ENCODE assay signal across 11 mouse cellular contexts in the genomic region with DNA sequence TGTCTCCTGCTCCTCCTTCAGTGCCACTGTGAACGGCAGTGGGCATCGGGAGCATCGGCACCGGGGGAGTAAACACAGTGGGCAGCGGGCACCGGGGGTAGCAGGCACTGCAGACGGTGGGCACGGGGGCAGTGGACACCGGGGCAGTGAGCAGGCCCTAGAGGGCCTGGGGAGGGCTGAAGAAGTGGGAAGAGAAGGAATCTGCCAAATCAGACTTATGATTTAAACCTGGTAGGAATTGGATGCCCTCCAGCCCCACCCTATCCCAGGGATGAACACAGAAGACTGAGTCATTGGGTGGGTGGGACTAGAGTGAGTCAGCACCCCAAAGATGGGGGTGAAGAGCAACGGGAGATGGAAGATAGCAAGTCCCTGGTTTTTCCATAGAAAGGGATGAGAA. TPM values are rescaled to one million over a fixed set of nuclear protein-coding genes. Genes with fewer than 3 reads are reported as not detected.
DNase-seq lines count a peak whose midpoint lies in the region; ATAC-seq and TF ChIP-seq lines count a peak whose summit lies in the region.
"Had no signal": no experiment of that assay in that cellular context is flagged by ENCODE, and none has a peak within 500 bp of the region (broad histone marks: within the 10 kb centered on the region; RNA-seq: fewer than 3 reads in every experiment).

No protein-coding gene starts in this region.

- H3K27ac ChIP-seq in heart, embryonic 11.5 days (ENCODE audit: low read depth, low read length): no peak overlapping the region
- H3K27ac ChIP-seq in testis, adult 2 months (ENCODE audit: control insufficient read depth, insufficient read depth, low read depth, low read length): peak overlapping the region; percentile 20; the same call in 1 of the 2 replicates
- H3K27ac ChIP-seq in heart, embryonic 12.5 days (ENCODE audit: poor library complexity, severe bottlenecking): no peak overlapping the region
- H3K27ac ChIP-seq in midbrain, embryonic 10.5 days (replicated peaks): no peak overlapping the region

- no peak for TF ChIP-seq CTCF in testis, adult 2 months (IDR thresholded peaks at IDR 0.05; ENCODE audit: control insufficient read depth, insufficient read depth, insufficient replicate concordance, low read depth, low read length)

- WGBS in heart, embryonic 11.5 days (ENCODE audit: insufficient replicate concordance): 78% methylated on average over 10 of the region's 10 CpGs
- WGBS in heart, embryonic 12.5 days: 83% methylated on average over 10 of the region's 10 CpGs
- 92% methylated on average over 10 of the region's 10 CpGs for WGBS in midbrain, embryonic 10.5 days

- ATAC-seq in heart, embryonic 11.5 days (replicated peaks; ENCODE audit: insufficient number of reproducible peaks, low FRiP score, low TSS enrichment): no peak
- ATAC-seq in heart, embryonic 12.5 days (ENCODE audit: insufficient number of reproducible peaks, low FRiP score): no peak
- ATAC-seq: CD4-positive, CD25-positive, alpha-beta regulatory T cell, adult 4 months had no signal

- DNase-seq in heart, adult 18-20 months: peak; percentile 50 to 68
- DNase-seq in testis, postnatal 14 days (ENCODE audit: low spot score): no peak
- peak; percentile 60 for DNase-seq in testis, postnatal 10 days (ENCODE audit: low spot score)
- no peak for DNase-seq in midbrain, embryonic 10.5 days (ENCODE audit: low spot score)
- DNase-seq in spleen, postnatal 14 days (ENCODE audit: low spot score in 2 of 2): no peak

- no peaks in the 10 kb centered on the region for H3K36me3 ChIP-seq in heart, embryonic 11.5 days (ENCODE audit: control insufficient read depth, insufficient read depth, low read length)
- no peaks in the 10 kb centered on the region for H3K36me3 ChIP-seq in testis, adult 2 months (ENCODE audit: control insufficient read depth, insufficient read depth, low read length)
- no peaks in the 10 kb centered on the region for H3K36me3 ChIP-seq in heart, embryonic 12.5 days
- H3K36me3 ChIP-seq in midbrain, embryonic 10.5 days: no peaks in the 10 kb centered on the region

- no peak overlapping the region; the same call in 1 of the 2 replicates for H3K4me2 ChIP-seq in heart, embryonic 11.5 days
- 0 out of 2 replicates have a peak overlapping the region, but pooled peaks have one; percentile 0 for H3K4me2 ChIP-seq in heart, embryonic 12.5 days

- TF ChIP-seq POLR2A in testis, adult 2 months (IDR thresholded peaks at IDR 0.05; ENCODE audit: control insufficient read depth, low read depth, low read length): no peak

- H3K4me1 ChIP-seq in heart, embryonic 11.5 days (ENCODE audit: control insufficient read depth, insufficient read depth, low read length): peaks cover 21% of the 10 kb centered on the region
- H3K4me1 ChIP-seq in testis, adult 2 months (ENCODE audit: control insufficient read depth, insufficient read depth, low read length): peaks cover 10% of the 10 kb centered on the region
- H3K4me1 ChIP-seq in heart, embryonic 12.5 days (replicated peaks): peaks cover 30% of the 10 kb centered on the region
- peaks cover 21% of the 10 kb centered on the region for H3K4me1 ChIP-seq in midbrain, embryonic 10.5 days

- H3K9me3 ChIP-seq in heart, embryonic 11.5 days (replicated peaks; ENCODE audit: control insufficient read depth, low read length): no peaks in the 10 kb centered on the region
- H3K9me3 ChIP-seq in heart, embryonic 12.5 days (replicated peaks): no peaks in the 10 kb centered on the region
- H3K9me3 ChIP-seq in midbrain, embryonic 10.5 days (replicated peaks): no peaks in the 10 kb centered on the region

- H3K9ac ChIP-seq in heart, embryonic 11.5 days (ENCODE audit: low read depth, low read length): no peak overlapping the region
- no peak overlapping the region for H3K9ac ChIP-seq in heart, embryonic 12.5 days

- no peak overlapping the region for H3K4me3 ChIP-seq in heart, embryonic 11.5 days (ENCODE audit: low read depth, low read length)
- peak overlapping the region; percentile 49 for H3K4me3 ChIP-seq in testis, adult 2 months (ENCODE audit: control insufficient read depth, low read depth, low read length)
- H3K4me3 ChIP-seq in heart, embryonic 12.5 days: no peak overlapping the region
- no peak overlapping the region for H3K4me3 ChIP-seq in midbrain, embryonic 10.5 days

- peaks cover 26% of the 10 kb centered on the region for H3K27me3 ChIP-seq in heart, embryonic 11.5 days (ENCODE audit: control insufficient read depth, insufficient read depth, low read length)
- H3K27me3 ChIP-seq in testis, adult 2 months (ENCODE audit: control insufficient read depth, insufficient read depth, low read length): no peaks in the 10 kb centered on the region; the same call in none of the 2 replicates
- H3K27me3 ChIP-seq in heart, embryonic 12.5 days (replicated peaks): peaks cover 37% of the 10 kb centered on the region
- H3K27me3 ChIP-seq in midbrain, embryonic 10.5 days (ENCODE audit: low read depth, poor library complexity, severe bottlenecking): peaks cover 44% of the 10 kb centered on the region

RNA-seq across cellular contexts. Expression of gene Igfbp6, which starts 1.2 kb away (rescaled TPM):
- total RNA-seq in heart, adult 18-20 months (2021): 10 to 100 TPM; 23.3 to 39.7 TPM
- 0.70 and 1.1 TPM in 2 replicates for polyA plus RNA-seq in heart, embryonic 11.5 days (2014; fragmentation: Nextera tagmentation; extraction: Ambion mirVana)
- polyA plus RNA-seq in testis, adult 2 months (2012; rRNA removed): 25.5 and 27.3 TPM in 2 replicates
- 1.7 and 2.5 TPM in 2 replicates for polyA plus RNA-seq in heart, embryonic 12.5 days (2016; fragmentation: Nextera tagmentation; extraction: Ambion mirVana)
- polyA plus RNA-seq in midbrain, embryonic 10.5 days (2016; fragmentation: Nextera tagmentation; extraction: Ambion mirVana): 0.32 and 0.38 TPM in 2 replicates
- total RNA-seq: megakaryocyte-erythroid progenitor cell, adult 5-6 weeks had no signal

RNA-seq across cellular contexts. Expression of gene Soat2, which starts 5.0 kb away (rescaled TPM):
- total RNA-seq in heart, adult 18-20 months (2021): not detected
- polyA plus RNA-seq in heart, embryonic 11.5 days (2014; fragmentation: Nextera tagmentation; extraction: Ambion mirVana): 0.76 and 2.3 TPM in 2 replicates
- 0.12 and 0.14 TPM in 2 replicates for polyA plus RNA-seq in testis, adult 2 months (2012; rRNA removed)
- polyA plus RNA-seq in heart, embryonic 12.5 days (2016; fragmentation: Nextera tagmentation; extraction: Ambion mirVana): 0.87 and 1.2 TPM in 2 replicates
- polyA plus RNA-seq in midbrain, embryonic 10.5 days (2016; fragmentation: Nextera tagmentation; extraction: Ambion mirVana): 0.14 and 0.20 TPM in 2 replicates
- total RNA-seq: heart, postnatal 36 days had no signal

RNA-seq across cellular contexts. Expression of gene Spryd3, which starts 9.3 kb away (rescaled TPM):
- total RNA-seq in heart, adult 18-20 months (2021): 10 to 100 TPM; 14.4 to 15.3 TPM
- 11.1 and 14.6 TPM in 2 replicates for polyA plus RNA-seq in heart, embryonic 11.5 days (2014; fragmentation: Nextera tagmentation; extraction: Ambion mirVana)
- 42.1 and 46.6 TPM in 2 replicates for polyA plus RNA-seq in testis, adult 2 months (2012; rRNA removed)
- 19.8 and 20.9 TPM in 2 replicates for polyA plus RNA-seq in heart, embryonic 12.5 days (2016; fragmentation: Nextera tagmentation; extraction: Ambion mirVana)
- polyA plus RNA-seq in midbrain, embryonic 10.5 days (2016; fragmentation: Nextera tagmentation; extraction: Ambion mirVana): 13.7 and 15.5 TPM in 2 replicates

RNA-seq across cellular contexts. Expression of gene Tns2, which starts 45.1 kb away (rescaled TPM):
- total RNA-seq in heart, adult 18-20 months (2021): 100 to 1,000 TPM; 109 to 123 TPM
- 25.0 and 25.4 TPM in 2 replicates for polyA plus RNA-seq in heart, embryonic 11.5 days (2014; fragmentation: Nextera tagmentation; extraction: Ambion mirVana)
- polyA plus RNA-seq in testis, adult 2 months (2012; rRNA removed): 6.5 and 6.9 TPM in 2 replicates
- 35.3 and 38.7 TPM in 2 replicates for polyA plus RNA-seq in heart, embryonic 12.5 days (2016; fragmentation: Nextera tagmentation; extraction: Ambion mirVana)
- polyA plus RNA-seq in midbrain, embryonic 10.5 days (2016; fragmentation: Nextera tagmentation; extraction: Ambion mirVana): 8.9 and 9.4 TPM in 2 replicates
- total RNA-seq: megakaryocyte-erythroid progenitor cell, adult 5-6 weeks had no signal

RNA-seq across cellular contexts. Expression of gene Zfp740, which starts 57.7 kb away (rescaled TPM):
- 10 to 100 TPM; 30.6 to 31.5 TPM for total RNA-seq in heart, adult 18-20 months (2021)
- 25.8 and 31.2 TPM in 2 replicates for polyA plus RNA-seq in heart, embryonic 11.5 days (2014; fragmentation: Nextera tagmentation; extraction: Ambion mirVana)
- 9.9 and 11.3 TPM in 2 replicates for polyA plus RNA-seq in testis, adult 2 months (2012; rRNA removed)
- polyA plus RNA-seq in heart, embryonic 12.5 days (2016; fragmentation: Nextera tagmentation; extraction: Ambion mirVana): 47.3 and 48.6 TPM in 2 replicates
- polyA plus RNA-seq in midbrain, embryonic 10.5 days (2016; fragmentation: Nextera tagmentation; extraction: Ambion mirVana): 63.0 and 72.4 TPM in 2 replicates

Comparison
In these comparisons a context has a peak if more than half of its experiments do, and no peak if none do; other contexts are left out.
1. DNase-seq: peak in heart, adult 18-20 months (2 of 2) and testis, postnatal 10 days (single experiment); none in testis, postnatal 14 days (single experiment), midbrain, embryonic 10.5 days (single experiment) and spleen, postnatal 14 days (0 of 2).